Mouse (Mus musculus) hindbrain, postnatal 0 days (tissue): ENCODE data around the gene Tbc1d15. TPM values are rescaled to one million over a fixed set of nuclear protein-coding genes. Genes with fewer than 3 reads are reported as not detected.

Source experiments
- ATAC-seq: fragments of 200-750 bp; cut with Nextera tagmentation; 2 replicates; pipeline ENCODE4 v1.8.0; 2017; ENCODE audit warnings: mild to moderate bottlenecking, moderate TSS enrichment, moderate library complexity
- DNase-seq: peaks from one replicate; pipeline ENCODE4 v3.0.0-alpha.2; 2015; ENCODE audit warnings: low spot score
- H3K27ac ChIP-seq: fragments of 300-500 bp; sonication (generic); 2 replicates; pipeline ENCODE4 v1.5.1; 2014; ENCODE audit warnings: mild to moderate bottlenecking
- H3K27me3 ChIP-seq: fragments of 300-500 bp; sonication (generic); 2 replicates; pipeline ENCODE4 v1.6.1; 2014; ENCODE audit warnings: low read length, mixed read lengths; ENCODE audit not compliant: insufficient read depth
- H3K36me3 ChIP-seq: fragments of 300-500 bp; sonication (generic); 2 replicates; pipeline ENCODE4 v1.6.1; 2014; ENCODE audit warnings: low read length, mixed read lengths; ENCODE audit not compliant: insufficient read depth
- H3K4me1 ChIP-seq: fragments of 300-500 bp; sonication (generic); 2 replicates; pipeline ENCODE4 v1.6.1; 2014; ENCODE audit warnings: antibody characterized with exemption, low read length, mixed read lengths; ENCODE audit not compliant: insufficient read depth
- H3K4me2 ChIP-seq: fragments of 300-500 bp; sonication (generic); 2 replicates; pipeline ENCODE4 v1.6.1; 2014; ENCODE audit warnings: low read depth, mild to moderate bottlenecking, low read length, moderate library complexity, mixed read lengths
- H3K4me3 ChIP-seq: fragments of 300-500 bp; sonication (generic); 2 replicates; pipeline ENCODE4 v1.5.1; 2014; ENCODE audit warnings: low read length
- H3K9ac ChIP-seq: fragments of 300-500 bp; sonication (generic); replicated peaks from 2 replicates; pipeline ENCODE4 v1.6.1; 2014; ENCODE audit warnings: mild to moderate bottlenecking, low read length, moderate library complexity, mixed read lengths
- H3K9me3 ChIP-seq: fragments of 300-500 bp; sonication (generic); 2 replicates; pipeline ENCODE4 v1.6.1; 2016; ENCODE audit warnings: low read length, mixed read lengths
- CTCF ChIP-seq: IDR thresholded peaks from 2 replicates; pipeline ENCODE4 v1.5.1; 2016; ENCODE audit warnings: antibody characterized with exemption, control low read depth, low read depth
- WGBS: fragments of 180-500 bp; shearing (Covaris S2); extraction: QIAGEN DNeasy Blood & Tissue Kit; methylation state at CpG from one replicate; pipeline ENCODE4 v1.1.7; 2014; 5-methylcytosine and 5-hydroxymethylcytosine counted together
- polyA plus RNA-seq: library from polyadenylated mRNA; unstranded; fragments of >200 nt; fragmentation: Nextera tagmentation; extraction: Ambion mirVana; gene quantifications from 2 replicates; pipeline ENCODE4 v1.2.1, GENCODE M21; 2015
- total RNA-seq: library from RNA; depleted of rRNA; stranded (reverse); fragments of >200 nt; gene quantifications from 2 replicates; pipeline ENCODE4 v1.2.3, GENCODE M21; 2014

Tbc1d15 gene
- total and polyA plus RNA-seq, 2 experiments from 2014 or later = 8.5 to 30.2 TPM

- H3K27me3 ChIP-seq = no peaks in the 10 kb centered on the region
- DNase-seq = no peak
- H3K4me1 ChIP-seq = peaks cover 7% of the 10 kb centered on the region; the same call in 1 of the 2 replicates
- no peaks in the 10 kb centered on the region for H3K36me3 ChIP-seq
- H3K4me3 ChIP-seq = no peak overlapping the region
- ATAC-seq = no peak
- no peak for TF ChIP-seq CTCF
- H3K4me2 ChIP-seq = no peak overlapping the region
- H3K9me3 ChIP-seq = no peaks in the 10 kb centered on the region
- no peak overlapping the region for H3K9ac ChIP-seq
- 92% methylated on average over 2 of the region's 2 CpGs for WGBS
- no peak overlapping the region for H3K27ac ChIP-seq
These were observed 5.8 kb downstream of the Tbc1d15 start for GRCm38 (mm10) chr10:115245488-115245887.

GRCm38 (mm10) chr10:115241082-115241595 lies 10.1 kb downstream of the Tbc1d15 start:
- H3K9me3 ChIP-seq = no peaks in the 10 kb centered on the region
- H3K4me1 ChIP-seq = no peaks in the 10 kb centered on the region
- no peak overlapping the region for H3K4me2 ChIP-seq
- no peaks in the 10 kb centered on the region for H3K27me3 ChIP-seq
- ATAC-seq = no peak
- H3K36me3 ChIP-seq = peaks cover 4% of the 10 kb centered on the region; the same call in 1 of the 2 replicates
- H3K9ac ChIP-seq = no peak overlapping the region
- WGBS = 75% methylated on average over 8 of the region's 8 CpGs
- DNase-seq = peak; percentile 11
- H3K4me3 ChIP-seq = no peak overlapping the region
- H3K27ac ChIP-seq = no peak overlapping the region
- TF ChIP-seq CTCF = peak; percentile 45

GRCm38 (mm10) chr10:115237931-115238330 lies 13.3 kb downstream of the Tbc1d15 start:
- Histone ChIP-seq H3K27me3 (no peaks in the 10 kb centered on the region), H3K9ac (no peak overlapping the region), H3K4me3 (no peak overlapping the region), H3K4me1 (no peaks in the 10 kb centered on the region), H3K9me3 (no peaks in the 10 kb centered on the region), H3K36me3 (peaks cover 4% of the 10 kb centered on the region; the same call in 1 of the 2 replicates), H3K27ac (no peak overlapping the region), H3K4me2 (no peak overlapping the region)
- no peak for ATAC-seq
- TF ChIP-seq CTCF = no peak
- 93% methylated on average over 4 of the region's 4 CpGs for WGBS
- DNase-seq = no peak

DNA sequence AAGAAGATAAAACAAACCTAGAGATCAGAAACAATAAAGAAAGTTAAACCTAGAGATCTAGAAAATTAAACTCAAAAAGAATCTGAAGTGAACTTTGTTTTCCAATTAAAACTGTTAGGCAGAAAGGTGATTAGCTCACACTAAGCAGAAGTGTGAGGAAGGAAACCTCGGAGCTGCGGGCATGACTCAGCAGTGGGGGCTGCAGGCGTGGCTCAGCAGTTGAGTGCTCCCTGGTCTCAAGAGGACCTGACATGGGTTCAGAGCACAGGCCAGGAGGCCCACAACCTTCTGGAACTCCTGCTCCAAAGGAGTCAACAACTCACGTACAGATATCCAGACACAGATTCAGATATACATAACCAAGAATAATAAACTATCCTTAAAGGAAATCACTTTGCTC lies 14.5 kb downstream of the Tbc1d15 start:
- Histone ChIP-seq H3K27me3 (no peaks in the 10 kb centered on the region), H3K4me1 (no peaks in the 10 kb centered on the region), H3K4me3 (no peak overlapping the region), H3K9me3 (no peaks in the 10 kb centered on the region), H3K36me3 (peaks cover 4% of the 10 kb centered on the region; the same call in 1 of the 2 replicates), H3K4me2 (no peak overlapping the region), H3K9ac (no peak overlapping the region), H3K27ac (no peak overlapping the region)
- TF ChIP-seq CTCF = no peak
- DNase-seq = no peak
- no peak for ATAC-seq
- WGBS = 85% methylated on average over 4 of the region's 4 CpGs

- Histone ChIP-seq H3K36me3 (peaks cover 4% of the 10 kb centered on the region; the same call in 1 of the 2 replicates), H3K27ac (no peak overlapping the region), H3K4me3 (no peak overlapping the region), H3K4me1 (no peaks in the 10 kb centered on the region), H3K9me3 (no peaks in the 10 kb centered on the region), H3K9ac (no peak overlapping the region), H3K4me2 (no peak overlapping the region), H3K27me3 (no peaks in the 10 kb centered on the region)
- no peak for ATAC-seq
- TF ChIP-seq CTCF = no peak
- DNase-seq = no peak
- 92% methylated on average over 9 of the region's 9 CpGs for WGBS
These were observed 15.8 kb downstream of the Tbc1d15 start for GRCm38 (mm10) chr10:115235501-115235900.

DNA sequence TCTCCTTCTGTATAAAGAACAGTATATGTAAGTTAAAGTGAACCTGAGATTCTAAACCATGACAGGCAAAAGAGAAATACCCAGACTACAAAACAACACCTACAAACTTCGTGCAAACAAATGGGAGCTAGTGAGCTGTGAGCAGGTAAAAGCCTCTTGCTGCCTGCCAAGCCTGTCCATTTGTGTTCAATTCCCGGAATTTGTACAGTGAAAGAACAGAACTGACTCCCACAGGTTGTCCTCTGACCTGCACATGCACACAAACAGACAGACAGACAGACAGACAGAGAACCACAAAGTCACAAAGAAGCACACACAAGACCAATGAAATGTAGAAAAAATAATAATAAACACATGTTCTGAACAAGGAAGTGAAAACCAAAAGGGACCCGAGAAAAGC lies 17.5 kb downstream of the Tbc1d15 start:
- Histone ChIP-seq H3K27ac (no peak overlapping the region), H3K27me3 (no peaks in the 10 kb centered on the region), H3K9ac (no peak overlapping the region), H3K4me3 (no peak overlapping the region), H3K4me1 (no peaks in the 10 kb centered on the region), H3K9me3 (no peaks in the 10 kb centered on the region), H3K4me2 (no peak overlapping the region), H3K36me3 (peaks cover 4% of the 10 kb centered on the region; the same call in 1 of the 2 replicates)
- ATAC-seq = no peak
- WGBS = 72% methylated on average over 3 of the region's 3 CpGs
- TF ChIP-seq CTCF = no peak
- DNase-seq = no peak

DNA sequence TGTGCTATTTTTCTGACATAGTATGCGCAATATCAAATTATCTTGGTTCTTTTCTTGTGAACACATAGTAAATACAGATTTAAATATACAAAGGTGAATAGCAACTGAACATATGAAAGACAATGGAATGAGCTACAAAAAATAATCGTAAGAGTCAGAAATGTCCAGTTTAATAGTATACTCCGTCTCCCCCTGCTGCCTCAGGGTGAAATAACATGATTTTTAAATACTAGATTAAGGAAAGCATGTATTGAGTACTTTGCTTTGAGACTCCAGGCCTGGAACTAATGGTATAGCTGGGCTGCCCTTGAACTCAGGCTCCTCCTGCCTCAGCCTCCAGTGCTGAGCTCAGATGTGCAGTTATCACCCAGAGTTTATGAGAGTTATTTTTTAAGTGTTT lies 18.8 kb downstream of the Tbc1d15 start:
- Histone ChIP-seq H3K4me2 (no peak overlapping the region), H3K9me3 (no peaks in the 10 kb centered on the region), H3K4me1 (no peaks in the 10 kb centered on the region), H3K27me3 (no peaks in the 10 kb centered on the region), H3K4me3 (no peak overlapping the region), H3K9ac (no peak overlapping the region), H3K27ac (no peak overlapping the region), H3K36me3 (peaks cover 4% of the 10 kb centered on the region; the same call in 1 of the 2 replicates)
- 92% methylated on average over 3 of the region's 3 CpGs for WGBS
- peak; percentile 43 for TF ChIP-seq CTCF
- peak; percentile 27 for DNase-seq
- no peak for ATAC-seq
